Mouse (Mus musculus) G1E-ER4 (cell line): ENCODE results near the gene Eri2. TPM values are rescaled to one million over a fixed set of nuclear protein-coding genes. Genes with fewer than 3 reads are reported as not detected.

Source experiments
- GATA1 ChIP-seq: IDR thresholded peaks from one replicate; pipeline ENCODE4 v1.8.0; 2012; ENCODE audit warnings: low read length, inconsistent platforms
- polyA plus RNA-seq: library from polyadenylated mRNA; stranded (reverse); fragments of >175 nt; gene quantifications from 2 replicates; pipeline ENCODE4 v1.2.3, GENCODE M21; 2012

The Eri2 gene
- polyA plus RNA-seq, 1 experiment: 0.95 TPM

GRCm38 (mm10) chr7:119762166-119762697 lies 31.6 kb downstream of the Eri2 start:
- TF ChIP-seq GATA1: no peak

GRCm38 (mm10) chr7:119760527-119760951 lies 33.3 kb downstream of the Eri2 start, which contains the start of gene Acsm3:
TSS of gene Acsm3 (plus strand) at chr7:119760923.
- TF ChIP-seq GATA1: no peak

- no peak for TF ChIP-seq GATA1
Observed at GRCm38 (mm10) chr7:119753696-119754095, 40.2 kb downstream of the Eri2 start.

- TF ChIP-seq GATA1: no peak
Observed at GRCm38 (mm10) chr7:119749942-119750341, 43.9 kb downstream of the Eri2 start.

GRCm38 (mm10) chr7:119748761-119749160 lies 45.1 kb downstream of the Eri2 start:
- TF ChIP-seq GATA1: no peak

- TF ChIP-seq GATA1: no peak
Observed at GRCm38 (mm10) chr7:119745869-119746268, 48.0 kb downstream of the Eri2 start.

- no peak for TF ChIP-seq GATA1
Observed at GRCm38 (mm10) chr7:119744321-119744720, 49.5 kb downstream of the Eri2 start.

- TF ChIP-seq GATA1: no peak
Observed at GRCm38 (mm10) chr7:119738877-119739276, 55.0 kb downstream of the Eri2 start.

GRCm38 (mm10) chr7:119727621-119728020 lies 66.2 kb downstream of the Eri2 start:
- no peak for TF ChIP-seq GATA1

- no peak for TF ChIP-seq GATA1
Observed at GRCm38 (mm10) chr7:119720947-119721310, 72.9 kb downstream of the Eri2 start.

- no peak for TF ChIP-seq GATA1
Observed at GRCm38 (mm10) chr7:119720253-119720946, 73.5 kb downstream of the Eri2 start, which contains the start of gene Thumpd1. TSS of gene Thumpd1 (minus strand) at chr7:119720798.

Other genes with a start within 250 kb of the Eri2 start
- not detected in 2 replicates for gene Acsm2, start 239.7 kb downstream of the Eri2 start, polyA plus RNA-seq
- not detected in 2 replicates for gene Acsm1, start 187.0 kb downstream of the Eri2 start, polyA plus RNA-seq
- not detected in 2 replicates for gene Acsm4, start 104.0 kb downstream of the Eri2 start, polyA plus RNA-seq
- gene Thumpd1, start 73.3 kb downstream of the Eri2 start, polyA plus RNA-seq: 72.7 and 84.7 TPM in 2 replicates
- gene Acsm3, start 33.1 kb downstream of the Eri2 start, polyA plus RNA-seq: not detected in 2 replicates
- gene Rexo5, start 52 bp downstream of the Eri2 start, polyA plus RNA-seq: 3.0 and 3.9 TPM in 2 replicates
- 0.96 and 1.1 TPM in 2 replicates for gene Lyrm1, start 101.8 kb upstream of the Eri2 start, polyA plus RNA-seq
- gene Dcun1d3, start 102.2 kb upstream of the Eri2 start, polyA plus RNA-seq: 3.1 and 4.4 TPM in 2 replicates